Mouse (Mus musculus): ENCODE measurements around the gene Rusc1. TPM values are rescaled to one million over a fixed set of nuclear protein-coding genes. Genes with fewer than 3 reads are reported as not detected.

The Rusc1 gene
- polyA plus RNA-seq, 1 experiment from 2014 or later = 13.9 TPM

DNA sequence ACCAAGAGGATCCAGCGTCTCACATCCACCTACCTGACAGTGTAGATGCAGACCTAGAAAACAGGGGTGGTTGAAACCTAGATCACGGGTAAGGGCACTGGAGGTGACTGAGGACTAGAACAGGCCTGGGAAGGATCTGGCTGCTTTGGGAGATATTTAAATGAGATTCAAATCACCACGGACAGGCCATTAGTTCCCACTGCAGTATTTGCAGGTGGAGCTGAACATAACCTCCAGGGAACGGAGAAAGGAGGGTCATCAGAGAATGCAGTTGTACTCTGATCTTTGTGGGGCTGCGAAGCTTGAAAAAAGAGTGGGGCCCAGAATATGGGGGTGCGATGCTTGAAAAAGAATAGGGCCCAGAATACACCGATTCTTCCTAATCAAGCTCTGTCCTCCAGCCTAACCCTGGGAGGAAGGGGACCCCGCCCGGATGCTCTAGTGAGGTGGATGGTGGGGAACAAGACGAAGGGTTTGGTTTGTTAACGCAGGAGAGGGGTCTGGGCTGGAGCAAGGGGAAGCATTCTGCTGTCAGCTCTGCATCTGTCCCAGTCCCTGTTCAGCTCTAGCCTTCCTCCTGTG is 511 bp downstream of the Rusc1 start:
- peaks cover 42% of the 10 kb centered on the region for H3K36me3 ChIP-seq (ENCODE audit: insufficient read depth)
- WGBS = 25% methylated on average over 11 of the region's 11 CpGs
- H3K4me2 ChIP-seq = peak overlapping the region; percentile 100
- H3K27ac ChIP-seq (ENCODE audit: low read depth) = no peak overlapping the region
- H3K27me3 ChIP-seq (ENCODE audit: insufficient read depth, low read length) = peaks cover 23% of the 10 kb centered on the region
- ATAC-seq (ENCODE audit: insufficient read depth) (no peak), DNase-seq (no peak)
- no peaks in the 10 kb centered on the region for H3K9me3 ChIP-seq (ENCODE audit: low read depth, low read length)
- TF ChIP-seq CTCF (IDR thresholded peaks at IDR 0.05; ENCODE audit: low read depth) = no peak
- peak overlapping the region; percentile 26 for H3K4me3 ChIP-seq (ENCODE audit: low read depth, low read length)
- peak overlapping the region; percentile 30; the same call in 1 of the 2 replicates for H3K9ac ChIP-seq
- peaks cover 14% of the 10 kb centered on the region for H3K4me1 ChIP-seq (ENCODE audit: insufficient read depth)

DNA sequence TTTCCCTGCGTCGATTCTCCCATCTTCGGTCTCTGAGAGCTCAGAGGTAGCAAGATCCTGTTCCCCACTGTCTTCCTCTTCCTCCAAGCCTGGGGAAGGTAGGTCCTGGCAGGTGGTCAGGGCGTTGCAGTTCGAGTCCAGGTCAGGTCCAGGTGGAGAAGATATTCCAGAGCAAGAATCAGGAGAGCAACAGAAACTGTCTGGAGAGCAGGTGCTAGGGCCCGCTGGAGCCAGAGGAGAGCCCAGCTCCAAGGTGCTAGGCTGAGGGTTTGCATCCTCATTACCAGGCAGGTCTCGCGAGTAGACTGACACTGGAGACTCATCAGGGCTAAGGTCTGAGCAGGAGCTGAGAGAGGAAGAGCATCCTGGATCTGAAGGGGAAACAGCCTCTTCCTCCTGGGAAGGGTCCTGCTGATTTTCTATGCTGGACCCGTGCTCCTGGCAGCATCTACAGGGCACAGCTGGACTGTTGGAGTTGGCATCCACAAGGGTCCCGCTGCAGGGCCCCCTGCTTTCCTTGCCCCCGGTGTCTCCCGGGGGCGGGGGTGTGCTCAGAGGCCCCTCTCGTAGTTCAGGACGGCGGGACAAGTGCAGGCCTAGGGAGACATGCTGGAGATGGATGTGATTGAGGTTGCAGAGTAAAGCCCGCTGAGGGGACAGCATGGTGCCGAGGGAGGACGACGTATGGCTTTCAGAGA is 1.2 kb downstream of the Rusc1 start:
- DNase-seq (no peak), ATAC-seq (ENCODE audit: insufficient read depth) (no peak)
- 12% methylated on average over 20 of the region's 20 CpGs for WGBS
- TF ChIP-seq CTCF (IDR thresholded peaks at IDR 0.05; ENCODE audit: low read depth) = no peak
- peak overlapping the region; percentile 100 for H3K4me2 ChIP-seq
- H3K4me1 ChIP-seq (ENCODE audit: insufficient read depth) = peaks cover 15% of the 10 kb centered on the region
- peaks cover 36% of the 10 kb centered on the region for H3K36me3 ChIP-seq (ENCODE audit: insufficient read depth)
- peaks cover 23% of the 10 kb centered on the region for H3K27me3 ChIP-seq (ENCODE audit: insufficient read depth, low read length)
- no peak overlapping the region for H3K27ac ChIP-seq (ENCODE audit: low read depth)
- no peaks in the 10 kb centered on the region for H3K9me3 ChIP-seq (ENCODE audit: low read depth, low read length)
- peak overlapping the region; percentile 59; the same call in 1 of the 2 replicates for H3K9ac ChIP-seq
- H3K4me3 ChIP-seq (ENCODE audit: low read depth, low read length) = peak overlapping the region; percentile 67

GRCm38 (mm10) chr3:89090694-89091655 is 2.1 kb downstream of the Rusc1 start:
- Histone ChIP-seq H3K9me3 (ENCODE audit: low read depth, low read length) (no peaks in the 10 kb centered on the region), H3K27me3 (ENCODE audit: insufficient read depth, low read length) (peaks cover 23% of the 10 kb centered on the region), H3K9ac (peak overlapping the region; percentile 59), H3K4me2 (peak overlapping the region; percentile 100), H3K4me1 (ENCODE audit: insufficient read depth) (peaks cover 15% of the 10 kb centered on the region), H3K27ac (ENCODE audit: low read depth) (peak overlapping the region; percentile 72; the same call in 1 of the 2 replicates), H3K4me3 (ENCODE audit: low read depth, low read length) (peak overlapping the region; percentile 67), H3K36me3 (ENCODE audit: insufficient read depth) (peaks cover 27% of the 10 kb centered on the region)
- peak; percentile 86 for DNase-seq
- WGBS = under 1% methylated on average over 73 of the region's 74 CpGs
- TF ChIP-seq CTCF (IDR thresholded peaks at IDR 0.05; ENCODE audit: low read depth) = peak; percentile 80
- peak; percentile 71 for ATAC-seq (ENCODE audit: insufficient read depth)

DNA sequence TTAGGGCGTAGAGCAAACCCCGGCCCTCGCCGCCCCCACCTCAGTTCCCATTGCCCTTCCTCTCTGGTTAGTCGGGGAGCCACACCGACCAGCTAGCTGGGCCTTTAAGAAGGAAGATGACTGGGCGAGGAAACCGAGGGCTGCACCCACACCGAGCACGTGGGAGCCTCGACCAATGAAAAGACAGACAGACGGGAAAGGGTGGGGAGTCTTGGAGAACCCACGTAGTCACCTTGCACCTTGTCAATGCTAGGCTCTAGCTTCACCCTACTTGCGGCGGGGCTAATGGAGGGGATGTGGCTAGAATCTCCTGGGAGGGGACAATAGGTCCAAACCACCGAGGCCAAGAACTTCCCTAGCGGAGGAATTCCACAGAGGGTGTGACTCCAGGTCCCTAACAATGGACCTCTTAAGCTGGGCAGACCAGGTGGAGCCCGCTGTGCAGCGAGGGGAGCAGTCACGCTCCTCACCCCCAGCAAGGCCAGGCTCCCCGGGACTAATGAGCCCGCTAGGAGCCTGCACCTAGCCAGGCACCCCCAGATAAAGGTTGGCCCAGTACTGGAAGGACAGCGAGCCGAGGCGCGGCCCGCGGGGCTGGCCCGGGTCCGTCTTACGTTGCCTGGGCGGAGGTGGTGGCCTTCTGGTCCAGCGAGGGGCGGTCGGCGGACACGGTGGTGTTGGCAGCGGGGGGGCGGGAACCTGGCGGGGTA is 3.1 kb downstream of the Rusc1 start:
- H3K9ac ChIP-seq = peak overlapping the region; percentile 59
- H3K4me1 ChIP-seq (ENCODE audit: insufficient read depth) = peaks cover 15% of the 10 kb centered on the region
- peak; percentile 10; the same call in 1 of the 2 replicates for TF ChIP-seq CTCF (IDR thresholded peaks at IDR 0.05; ENCODE audit: low read depth)
- H3K27ac ChIP-seq (ENCODE audit: low read depth) = peak overlapping the region; percentile 72
- peak overlapping the region; percentile 100 for H3K4me2 ChIP-seq
- no peaks in the 10 kb centered on the region for H3K9me3 ChIP-seq (ENCODE audit: low read depth, low read length)
- H3K27me3 ChIP-seq (ENCODE audit: insufficient read depth, low read length) = peaks cover 23% of the 10 kb centered on the region
- peak overlapping the region; percentile 67 for H3K4me3 ChIP-seq (ENCODE audit: low read depth, low read length)
- DNase-seq (peak; percentile 88), ATAC-seq (ENCODE audit: insufficient read depth) (peak; percentile 78)
- H3K36me3 ChIP-seq (ENCODE audit: insufficient read depth) = peaks cover 18% of the 10 kb centered on the region
- under 1% methylated on average over 39 of the region's 40 CpGs for WGBS

GRCm38 (mm10) chr3:89088974-89089373 is 4.1 kb downstream of the Rusc1 start:
- WGBS = 43% methylated on average over 14 of the region's 14 CpGs
- Histone ChIP-seq H3K4me1 (ENCODE audit: insufficient read depth) (peaks cover 15% of the 10 kb centered on the region), H3K36me3 (ENCODE audit: insufficient read depth) (peaks cover 12% of the 10 kb centered on the region; the same call in 1 of the 2 replicates), H3K27ac (ENCODE audit: low read depth) (no peak overlapping the region), H3K4me3 (ENCODE audit: low read depth, low read length) (peak overlapping the region; percentile 67), H3K4me2 (peak overlapping the region; percentile 100), H3K27me3 (ENCODE audit: insufficient read depth, low read length) (peaks cover 23% of the 10 kb centered on the region), H3K9ac (0 out of 2 replicates have a peak overlapping the region, but pooled peaks have one; percentile 32), H3K9me3 (ENCODE audit: low read depth, low read length) (no peaks in the 10 kb centered on the region)
- ATAC-seq (ENCODE audit: insufficient read depth) (no peak), DNase-seq (no peak)
- TF ChIP-seq CTCF (IDR thresholded peaks at IDR 0.05; ENCODE audit: low read depth) = no peak

All from lung, embryonic 14.5 days (tissue).